Mouse (Mus musculus) hindbrain, embryonic 13.5 days (tissue): ENCODE data around the gene Slc4a4. TPM values are rescaled to one million over a fixed set of nuclear protein-coding genes. Genes with fewer than 3 reads are reported as not detected.
A peak's percentile ranks its signal among the peaks of the same experiment; 100 is the strongest.

Experiments used
- ATAC-seq: fragments of 200-750 bp; cut with Nextera tagmentation; 2 replicates; pipeline ENCODE4 v1.8.0; 2017; ENCODE audit warnings: moderate TSS enrichment; ENCODE audit not compliant: low FRiP score
- H3K27ac ChIP-seq: fragments of 300-500 bp; sonication (generic); 2 replicates; pipeline ENCODE4 v1.5.1; 2015; ENCODE audit warnings: inconsistent platforms, mild to moderate bottlenecking, moderate library complexity
- H3K27me3 ChIP-seq: fragments of 300-500 bp; sonication (generic); 2 replicates; pipeline ENCODE4 v1.6.1; 2015; ENCODE audit warnings: mild to moderate bottlenecking, inconsistent platforms
- H3K36me3 ChIP-seq: fragments of 300-500 bp; sonication (generic); 2 replicates; pipeline ENCODE4 v1.6.1; 2015; ENCODE audit warnings: mild to moderate bottlenecking, inconsistent platforms
- H3K4me1 ChIP-seq: fragments of 300-500 bp; sonication (generic); replicated peaks from 2 replicates; pipeline ENCODE4 v1.6.1; 2015; ENCODE audit warnings: inconsistent platforms
- H3K4me2 ChIP-seq: fragments of 300-500 bp; sonication (generic); 2 replicates; pipeline ENCODE4 v1.6.1; 2015; ENCODE audit warnings: inconsistent platforms, mild to moderate bottlenecking, moderate library complexity
- H3K4me3 ChIP-seq: fragments of 300-500 bp; sonication (generic); 2 replicates; pipeline ENCODE4 v1.5.1; 2015; ENCODE audit warnings: mild to moderate bottlenecking, inconsistent platforms
- H3K9ac ChIP-seq: fragments of 300-500 bp; sonication (generic); 2 replicates; pipeline ENCODE4 v1.6.1; 2015; ENCODE audit warnings: mild to moderate bottlenecking, inconsistent platforms
- H3K9me3 ChIP-seq: fragments of 300-500 bp; sonication (generic); 2 replicates; pipeline ENCODE4 v1.6.1; 2016; ENCODE audit warnings: inconsistent platforms
- WGBS: fragments of 180-500 bp; shearing (Covaris S2); methylation state at CpG from one replicate; pipeline ENCODE4 v1.1.7; 2015; 5-methylcytosine and 5-hydroxymethylcytosine counted together
- polyA plus RNA-seq: library from polyadenylated mRNA; unstranded; fragments of >200 nt; fragmentation: Nextera tagmentation; extraction: Ambion mirVana; gene quantifications from 2 replicates; pipeline ENCODE4 v1.2.1, GENCODE M21; 2015

The Slc4a4 gene
- polyA plus RNA-seq, 1 experiment from 2014 or later = 3.3 TPM

DNA sequence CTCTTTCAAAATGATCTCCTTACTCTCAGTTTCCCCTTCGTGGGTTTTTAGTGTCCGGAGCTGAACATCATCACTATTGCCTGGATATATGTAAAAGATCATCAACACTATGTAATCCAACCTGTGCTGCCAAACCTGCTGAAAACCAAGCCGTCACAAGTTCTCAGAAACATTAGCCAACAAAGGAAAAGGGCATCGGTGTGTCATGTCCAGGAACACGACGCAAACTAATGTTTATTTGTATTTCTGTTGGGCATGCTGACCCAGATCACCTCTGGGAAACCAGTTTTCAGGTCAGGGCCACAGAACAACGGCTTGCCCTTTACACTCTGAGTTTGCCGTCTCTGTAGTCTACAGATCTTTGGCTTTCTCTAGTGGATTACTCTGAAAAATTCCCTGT, 146.0 kb downstream of the Slc4a4 start:
- Histone ChIP-seq H3K4me2 (no peak overlapping the region), H3K9me3 (no peaks in the 10 kb centered on the region), H3K9ac (no peak overlapping the region), H3K36me3 (no peaks in the 10 kb centered on the region), H3K4me1 (no peaks in the 10 kb centered on the region), H3K4me3 (no peak overlapping the region), H3K27me3 (no peaks in the 10 kb centered on the region), H3K27ac (no peak overlapping the region)
- 89% methylated on average over 8 of the region's 8 CpGs for WGBS
- no peak for ATAC-seq

DNA sequence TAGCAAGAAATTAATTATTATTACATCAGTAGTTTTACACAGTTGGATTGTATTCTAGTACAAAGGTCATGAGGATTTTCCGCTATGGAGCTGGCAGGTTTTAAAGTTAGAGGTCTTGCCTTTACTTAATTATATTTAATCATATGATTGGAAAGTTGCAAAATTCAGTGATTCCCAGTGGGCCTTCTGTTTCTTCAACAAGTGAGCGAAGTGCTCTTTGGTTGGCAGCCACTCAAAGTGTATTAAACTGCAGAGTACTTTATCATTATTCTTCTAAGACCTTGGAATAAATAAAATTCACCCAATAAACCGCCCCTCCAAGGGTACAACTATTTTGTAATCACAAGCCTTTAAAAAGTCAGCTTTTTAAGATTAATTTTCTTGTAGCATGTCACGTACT, 146.6 kb downstream of the Slc4a4 start:
- Histone ChIP-seq H3K4me1 (no peaks in the 10 kb centered on the region), H3K27ac (no peak overlapping the region), H3K9ac (no peak overlapping the region), H3K4me2 (no peak overlapping the region), H3K27me3 (no peaks in the 10 kb centered on the region), H3K4me3 (no peak overlapping the region), H3K9me3 (no peaks in the 10 kb centered on the region), H3K36me3 (no peaks in the 10 kb centered on the region)
- ATAC-seq = no peak
- whole genome bisulfite sequencing = 91% methylated on average over 4 of the region's 4 CpGs

DNA sequence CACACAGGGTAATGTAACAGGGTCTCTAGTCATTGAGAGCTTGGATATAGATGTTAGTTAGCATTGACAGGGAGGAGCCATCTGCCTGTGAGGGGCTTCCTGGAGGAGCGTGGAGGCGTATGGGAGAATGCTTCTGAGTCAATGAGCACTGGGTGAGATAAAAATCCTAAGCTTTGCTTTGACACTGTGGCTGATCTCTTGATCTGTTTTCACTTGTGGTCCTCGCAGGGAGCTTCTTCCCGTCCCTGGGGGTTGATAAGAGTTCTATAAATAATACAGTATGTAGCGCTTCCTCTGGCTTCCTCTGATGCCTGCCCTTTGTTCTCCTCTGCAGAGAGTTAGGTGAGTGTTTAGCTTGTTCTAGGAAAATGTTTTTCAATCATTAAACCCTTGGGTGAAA, 149.5 kb downstream of the Slc4a4 start:
- Histone ChIP-seq H3K27me3 (no peaks in the 10 kb centered on the region), H3K4me1 (peaks cover 7% of the 10 kb centered on the region), H3K4me2 (no peak overlapping the region), H3K9me3 (no peaks in the 10 kb centered on the region), H3K27ac (no peak overlapping the region), H3K4me3 (no peak overlapping the region), H3K9ac (no peak overlapping the region), H3K36me3 (no peaks in the 10 kb centered on the region)
- WGBS = 64% methylated on average over 5 of the region's 5 CpGs
- no peak for ATAC-seq

DNA sequence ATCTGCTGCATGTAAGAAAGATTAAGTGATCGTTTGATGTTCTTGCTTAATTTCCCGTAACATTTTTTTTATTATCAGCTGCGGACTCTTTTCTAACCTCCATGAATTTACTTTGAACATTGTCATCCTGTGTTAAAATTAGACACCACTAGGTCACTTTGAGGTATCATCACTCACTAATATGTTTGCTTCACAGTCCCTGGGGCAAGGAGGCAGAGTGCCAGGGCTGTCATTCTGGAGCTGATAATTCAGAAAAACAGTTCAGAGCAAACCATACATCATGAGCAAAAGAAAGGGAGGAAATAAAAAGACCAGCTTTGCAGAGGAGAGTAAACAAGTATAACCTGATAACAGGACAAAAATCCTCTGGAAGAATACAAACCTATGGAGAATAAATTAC, 154.2 kb downstream of the Slc4a4 start:
- no peak for ATAC-seq
- 64% methylated on average over 3 of the region's 3 CpGs for WGBS
- Histone ChIP-seq H3K27me3 (no peaks in the 10 kb centered on the region), H3K4me2 (no peak overlapping the region), H3K9ac (no peak overlapping the region), H3K4me3 (no peak overlapping the region), H3K27ac (peak overlapping the region; percentile 25; the same call in 1 of the 2 replicates), H3K36me3 (no peaks in the 10 kb centered on the region), H3K4me1 (peaks cover 10% of the 10 kb centered on the region), H3K9me3 (no peaks in the 10 kb centered on the region)

DNA sequence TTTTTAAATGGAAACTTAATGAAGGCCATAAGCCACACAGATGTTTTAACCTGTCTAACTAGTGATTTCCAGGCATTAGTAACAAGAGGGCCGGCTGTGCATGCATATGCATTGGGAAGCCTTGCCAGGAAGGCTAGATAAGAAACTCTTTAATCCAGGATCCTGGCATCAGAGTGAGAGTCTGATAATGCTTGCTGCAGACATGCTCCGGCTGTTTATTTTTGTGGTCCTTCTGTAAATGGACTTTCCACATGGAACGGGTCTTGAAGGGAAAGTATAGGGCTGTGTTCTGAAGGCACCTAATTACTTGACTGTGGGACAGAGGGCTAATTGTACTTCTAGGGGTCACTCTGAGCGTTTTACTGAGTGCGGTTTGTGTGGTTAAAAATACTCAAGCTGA, 157.2 kb downstream of the Slc4a4 start:
- Histone ChIP-seq H3K4me2 (no peak overlapping the region), H3K27ac (no peak overlapping the region), H3K9me3 (no peaks in the 10 kb centered on the region), H3K36me3 (no peaks in the 10 kb centered on the region), H3K9ac (no peak overlapping the region), H3K4me3 (no peak overlapping the region), H3K27me3 (no peaks in the 10 kb centered on the region), H3K4me1 (peaks cover 10% of the 10 kb centered on the region)
- no peak for ATAC-seq
- WGBS = 79% methylated on average over 5 of the region's 5 CpGs

DNA sequence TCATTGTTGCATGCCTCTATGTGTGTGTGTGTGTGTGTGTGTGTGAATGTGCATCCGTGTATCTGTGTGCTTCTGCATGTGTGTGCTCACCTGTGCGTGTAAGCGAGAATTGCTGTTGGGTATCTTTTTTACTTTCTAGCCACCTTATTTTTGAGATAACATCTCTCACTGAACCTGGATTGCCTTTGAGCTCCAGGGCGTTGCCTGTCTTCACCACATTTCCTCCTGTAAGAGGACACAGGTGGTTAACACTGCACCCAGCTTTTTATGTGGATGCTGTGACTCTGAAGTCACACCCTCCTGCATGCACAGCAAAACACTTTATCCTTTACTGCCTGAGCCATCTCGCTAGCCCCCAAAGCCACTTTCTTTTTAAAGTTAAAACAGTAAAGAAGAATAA, 158.2 kb downstream of the Slc4a4 start:
- 95% methylated on average over 5 of the region's 5 CpGs for WGBS

DNA sequence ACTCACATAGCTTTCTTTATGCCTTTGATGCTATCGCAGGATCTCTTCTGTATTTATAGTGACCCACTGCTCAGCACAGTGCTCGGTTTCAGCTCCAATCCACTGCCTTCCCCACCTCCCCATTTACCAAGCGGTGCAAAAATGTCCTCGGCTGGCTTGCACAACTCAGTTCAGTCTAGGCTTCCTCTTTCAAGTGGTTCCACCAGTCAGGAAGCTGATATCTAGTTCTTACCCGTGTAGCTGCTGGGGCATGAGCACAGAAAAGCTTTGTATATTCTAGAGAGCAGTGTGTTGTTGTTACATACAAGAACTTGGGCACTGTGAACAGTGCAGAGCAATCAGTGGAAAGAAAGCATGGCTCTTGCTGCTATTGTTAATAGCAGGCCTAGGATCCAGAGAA, 165.0 kb downstream of the Slc4a4 start:
- no peaks in the 10 kb centered on the region for H3K27me3 ChIP-seq
- H3K9ac ChIP-seq = no peak overlapping the region
- H3K4me3 ChIP-seq = no peak overlapping the region
- no peaks in the 10 kb centered on the region for H3K9me3 ChIP-seq
- no peak overlapping the region for H3K27ac ChIP-seq
- H3K4me2 ChIP-seq = no peak overlapping the region
- no peaks in the 10 kb centered on the region for H3K4me1 ChIP-seq
- no peaks in the 10 kb centered on the region for H3K36me3 ChIP-seq
- 85% methylated on average over 5 of the region's 5 CpGs for WGBS
- ATAC-seq = no peak

More for the DNA sequence above, 158.2 kb downstream of the Slc4a4 start:
- no peak for ATAC-seq
- H3K9me3 ChIP-seq = no peaks in the 10 kb centered on the region
- no peaks in the 10 kb centered on the region for H3K36me3 ChIP-seq
- H3K4me1 ChIP-seq = peaks cover 10% of the 10 kb centered on the region
- H3K27me3 ChIP-seq = no peaks in the 10 kb centered on the region
- H3K4me2 ChIP-seq = no peak overlapping the region
- H3K4me3 ChIP-seq = no peak overlapping the region
- H3K9ac ChIP-seq = no peak overlapping the region
- H3K27ac ChIP-seq = no peak overlapping the region

DNA sequence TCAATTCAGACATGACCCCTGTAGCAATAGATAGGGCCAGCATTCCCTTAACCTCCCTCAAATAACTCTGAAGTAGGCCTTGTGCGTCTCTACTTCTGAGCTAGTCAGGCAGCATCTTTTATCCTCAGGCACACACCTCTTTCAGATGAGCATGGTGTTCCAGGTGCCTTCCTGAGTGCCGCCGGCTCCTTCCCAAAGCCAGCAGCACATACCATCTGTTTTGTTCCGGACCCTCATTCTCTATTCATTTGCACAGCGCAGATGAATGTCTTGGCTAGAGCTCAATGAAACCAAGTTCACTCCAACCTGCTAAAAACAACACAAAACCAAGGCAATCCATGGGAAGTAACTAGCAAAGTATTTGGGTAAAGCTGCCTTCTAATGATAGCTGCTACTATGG, 165.6 kb downstream of the Slc4a4 start:
- no peak overlapping the region for H3K4me3 ChIP-seq
- H3K36me3 ChIP-seq = no peaks in the 10 kb centered on the region
- no peak overlapping the region for H3K27ac ChIP-seq
- H3K27me3 ChIP-seq = no peaks in the 10 kb centered on the region
- H3K9ac ChIP-seq = no peak overlapping the region
- H3K4me1 ChIP-seq = no peaks in the 10 kb centered on the region
- WGBS = 95% methylated on average over 5 of the region's 5 CpGs
- no peak overlapping the region for H3K4me2 ChIP-seq
- no peak for ATAC-seq
- no peaks in the 10 kb centered on the region for H3K9me3 ChIP-seq

DNA sequence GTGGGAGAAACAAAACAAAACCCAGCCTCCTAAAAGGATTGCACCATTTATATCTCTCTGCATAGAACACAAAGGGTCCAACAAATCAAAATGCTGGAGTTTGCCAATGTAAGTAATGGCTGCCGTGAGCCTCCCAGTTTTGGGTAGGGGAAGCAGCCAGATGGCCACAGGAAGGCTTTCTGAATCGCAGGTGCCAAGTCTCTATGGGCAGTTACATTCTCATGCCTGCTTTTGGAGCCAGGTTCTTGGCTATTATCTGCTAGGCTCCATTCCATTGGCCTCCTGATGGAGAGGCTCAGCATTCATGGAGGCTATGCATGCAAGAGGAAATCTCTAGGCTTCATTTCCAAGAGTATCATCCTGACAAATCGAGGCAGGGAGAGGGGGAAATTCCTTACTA, 169.0 kb downstream of the Slc4a4 start:
- Histone ChIP-seq H3K4me3 (no peak overlapping the region), H3K36me3 (no peaks in the 10 kb centered on the region), H3K4me1 (no peaks in the 10 kb centered on the region), H3K9ac (no peak overlapping the region), H3K9me3 (no peaks in the 10 kb centered on the region), H3K27me3 (no peaks in the 10 kb centered on the region), H3K4me2 (no peak overlapping the region), H3K27ac (no peak overlapping the region)
- ATAC-seq = no peak
- WGBS = 94% methylated on average over 3 of the region's 3 CpGs

DNA sequence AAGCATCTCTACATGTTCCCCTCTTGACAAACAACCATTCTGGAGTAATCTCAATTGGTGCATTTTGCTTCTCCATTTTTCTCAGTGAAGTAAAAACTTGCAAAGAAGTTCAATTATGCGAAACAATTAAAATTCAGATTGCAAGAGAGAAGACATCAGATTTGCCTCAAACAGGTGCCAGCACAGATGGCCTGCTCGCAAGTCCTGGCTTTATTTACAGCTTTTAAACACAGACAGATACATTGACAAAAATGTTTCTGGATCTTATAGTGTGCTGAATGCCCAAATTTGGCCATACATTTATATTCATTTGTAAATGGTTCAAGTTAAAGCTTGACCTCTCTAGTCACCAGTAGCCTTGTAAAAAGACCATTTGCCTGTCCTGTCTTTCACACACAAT, 169.8 kb downstream of the Slc4a4 start:
- Histone ChIP-seq H3K27me3 (no peaks in the 10 kb centered on the region), H3K4me2 (no peak overlapping the region), H3K27ac (no peak overlapping the region), H3K9ac (no peak overlapping the region), H3K4me1 (no peaks in the 10 kb centered on the region), H3K9me3 (no peaks in the 10 kb centered on the region), H3K36me3 (no peaks in the 10 kb centered on the region), H3K4me3 (no peak overlapping the region)
- WGBS = 97% methylated on average over 2 of the region's 2 CpGs
- ATAC-seq = no peak

DNA sequence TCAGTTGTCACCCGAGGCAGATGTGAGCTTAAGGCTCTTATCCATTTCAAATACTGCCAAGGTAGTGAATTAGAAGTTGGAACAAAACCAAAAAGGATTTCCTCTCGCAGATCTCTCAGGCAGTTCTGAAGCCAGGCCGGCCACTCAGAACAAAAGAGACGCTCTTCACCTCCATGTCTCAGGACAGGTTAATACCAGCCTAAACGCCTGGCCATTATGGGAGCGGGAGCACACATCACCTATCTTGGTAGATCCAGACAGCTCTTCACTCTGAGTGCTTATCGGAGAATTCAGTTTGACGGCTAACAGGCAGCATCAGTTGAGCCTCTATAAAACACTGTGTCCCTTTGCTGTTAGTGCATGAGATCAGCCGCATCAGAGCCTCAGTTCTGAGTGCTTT, 174.5 kb downstream of the Slc4a4 start:
- 89% methylated on average over 9 of the region's 9 CpGs for WGBS
- ATAC-seq = no peak
- H3K9ac ChIP-seq = no peak overlapping the region

DNA sequence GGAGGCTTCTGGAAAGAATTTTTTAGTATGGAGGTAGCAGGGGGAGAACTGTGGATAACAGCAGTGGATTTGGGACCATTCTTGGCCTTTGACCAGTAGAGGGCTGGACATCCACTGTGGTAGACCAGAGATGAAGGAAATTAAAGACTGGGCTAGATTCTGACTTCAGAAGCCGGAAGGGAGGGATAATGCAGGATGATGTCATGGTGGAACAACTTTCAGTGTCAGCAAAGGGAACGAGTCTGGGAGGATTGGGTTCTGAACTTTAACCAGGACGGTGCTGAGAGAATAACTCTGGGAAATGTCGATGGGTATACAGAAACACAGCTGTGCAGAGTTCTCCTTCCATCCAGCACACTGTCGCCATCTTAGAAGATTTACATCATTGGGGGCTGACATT, 175.7 kb downstream of the Slc4a4 start:
- 93% methylated on average over 5 of the region's 5 CpGs for WGBS
- H3K4me2 ChIP-seq = no peak overlapping the region
- no peak for ATAC-seq
- H3K9me3 ChIP-seq = no peaks in the 10 kb centered on the region
- H3K27me3 ChIP-seq = no peaks in the 10 kb centered on the region
- H3K9ac ChIP-seq = no peak overlapping the region
- H3K36me3 ChIP-seq = no peaks in the 10 kb centered on the region
- H3K4me3 ChIP-seq = no peak overlapping the region
- no peaks in the 10 kb centered on the region for H3K4me1 ChIP-seq
- H3K27ac ChIP-seq = no peak overlapping the region

More for the DNA sequence above, 174.5 kb downstream of the Slc4a4 start:
- H3K4me1 ChIP-seq = no peaks in the 10 kb centered on the region
- no peaks in the 10 kb centered on the region for H3K27me3 ChIP-seq
- H3K27ac ChIP-seq = no peak overlapping the region
- no peak overlapping the region for H3K4me3 ChIP-seq
- no peaks in the 10 kb centered on the region for H3K36me3 ChIP-seq
- H3K9me3 ChIP-seq = no peaks in the 10 kb centered on the region
- H3K4me2 ChIP-seq = no peak overlapping the region

DNA sequence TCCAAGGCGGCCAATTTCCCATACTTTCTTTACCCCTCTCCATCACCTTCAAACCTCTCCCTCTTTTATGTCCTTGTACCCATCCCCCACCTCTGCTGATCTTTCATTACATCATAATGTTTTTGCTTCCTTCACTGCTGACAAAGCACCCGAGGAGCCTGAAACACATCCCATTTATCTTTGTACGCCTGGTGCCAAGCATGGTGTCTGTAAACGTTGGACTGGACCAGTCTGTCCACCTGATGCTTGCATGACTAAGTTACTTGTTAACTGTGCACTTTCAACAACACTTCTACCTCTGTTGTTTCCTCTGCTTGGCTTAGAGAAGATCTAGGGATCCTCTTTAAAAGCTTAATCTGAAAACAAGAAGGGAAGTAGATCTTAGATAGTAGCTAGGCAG, 180.5 kb downstream of the Slc4a4 start:
- Histone ChIP-seq H3K4me2 (no peak overlapping the region), H3K27me3 (no peaks in the 10 kb centered on the region), H3K9me3 (no peaks in the 10 kb centered on the region), H3K27ac (no peak overlapping the region), H3K9ac (no peak overlapping the region), H3K4me1 (no peaks in the 10 kb centered on the region), H3K36me3 (no peaks in the 10 kb centered on the region), H3K4me3 (no peak overlapping the region)
- no peak for ATAC-seq
- 86% methylated on average over 4 of the region's 4 CpGs for WGBS

DNA sequence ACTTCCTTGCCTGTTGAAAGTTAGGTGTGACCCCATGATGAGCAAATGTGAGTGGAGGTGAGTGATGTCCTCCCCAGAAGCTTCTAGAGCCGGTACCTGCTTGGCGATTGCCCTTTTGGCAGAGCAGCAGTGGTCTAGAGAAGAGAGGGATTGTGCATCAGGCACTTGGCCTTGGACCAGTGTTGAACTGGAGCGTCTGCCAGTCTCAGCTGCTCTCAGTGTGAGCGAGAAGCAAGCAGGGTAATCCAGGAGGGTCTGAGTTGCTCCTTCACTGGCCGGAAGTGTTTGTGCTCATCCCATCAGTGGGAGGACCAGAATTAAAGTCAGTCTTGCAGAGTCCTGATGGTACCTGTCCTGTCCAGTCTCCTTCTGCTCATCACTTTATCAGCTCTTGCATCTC, 181.5 kb downstream of the Slc4a4 start:
- Histone ChIP-seq H3K9ac (no peak overlapping the region), H3K27me3 (no peaks in the 10 kb centered on the region), H3K4me3 (no peak overlapping the region), H3K4me1 (no peaks in the 10 kb centered on the region), H3K9me3 (no peaks in the 10 kb centered on the region), H3K27ac (no peak overlapping the region), H3K4me2 (no peak overlapping the region), H3K36me3 (no peaks in the 10 kb centered on the region)
- ATAC-seq = no peak
- 97% methylated on average over 5 of the region's 5 CpGs for WGBS
